Mouse (Mus musculus) embryo, embryonic 10 days (tissue): ENCODE data around the gene Mex3d.

ENCODE experiments used
- DNase-seq: peaks from one replicate; pipeline ENCODE4 v3.0.0-alpha.2; 2015; ENCODE audit warnings: low spot score

Mex3d gene

DNA sequence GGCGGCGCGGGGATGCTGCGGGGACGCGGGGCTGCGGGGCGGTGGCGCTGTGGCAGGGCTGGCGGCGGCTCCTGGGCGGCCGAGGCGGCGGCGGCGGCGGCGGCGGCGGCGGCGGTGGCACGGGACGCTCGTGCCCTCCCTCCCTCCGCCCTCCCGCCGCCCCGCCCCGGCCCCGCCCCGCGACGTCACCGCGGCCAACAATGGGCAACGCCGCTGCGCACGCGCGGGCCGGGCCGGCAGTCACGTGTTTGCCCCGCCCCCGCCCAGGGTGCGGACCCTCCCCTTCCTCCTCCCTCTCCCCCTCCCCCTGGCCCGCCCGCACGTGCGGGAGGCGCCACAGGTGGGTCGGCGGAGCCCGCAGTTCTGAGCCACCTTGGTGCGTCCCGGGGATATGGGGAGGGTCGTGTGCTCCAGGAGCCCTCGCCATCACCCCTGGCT lies at the start of gene Mex3d:
Mex3d (minus strand) TSS at position 138 of the 438 bp plus-strand sequence.
- peak; percentile 87 for DNase-seq

DNA sequence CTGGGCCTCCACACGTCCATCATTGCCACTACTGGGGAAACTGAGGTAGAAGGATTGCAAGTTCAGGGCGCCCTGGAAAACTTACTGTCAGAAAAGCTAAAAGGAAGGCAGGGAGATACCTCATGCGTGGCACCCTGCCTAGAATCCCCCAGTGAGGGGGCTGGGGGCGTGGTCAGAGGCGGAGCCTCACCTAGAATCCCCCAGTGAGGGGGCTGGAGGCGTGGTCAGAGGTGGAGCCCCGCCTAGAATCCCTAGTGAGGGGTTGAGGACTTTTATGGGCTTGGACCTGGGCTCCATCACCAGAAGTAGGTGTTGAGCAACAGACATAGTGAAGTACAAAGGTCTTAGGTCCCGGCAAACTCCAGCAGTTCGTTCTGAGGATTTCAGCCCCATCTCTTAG lies 48.8 kb upstream of the Mex3d start:
- DNase-seq, result no peak

DNA sequence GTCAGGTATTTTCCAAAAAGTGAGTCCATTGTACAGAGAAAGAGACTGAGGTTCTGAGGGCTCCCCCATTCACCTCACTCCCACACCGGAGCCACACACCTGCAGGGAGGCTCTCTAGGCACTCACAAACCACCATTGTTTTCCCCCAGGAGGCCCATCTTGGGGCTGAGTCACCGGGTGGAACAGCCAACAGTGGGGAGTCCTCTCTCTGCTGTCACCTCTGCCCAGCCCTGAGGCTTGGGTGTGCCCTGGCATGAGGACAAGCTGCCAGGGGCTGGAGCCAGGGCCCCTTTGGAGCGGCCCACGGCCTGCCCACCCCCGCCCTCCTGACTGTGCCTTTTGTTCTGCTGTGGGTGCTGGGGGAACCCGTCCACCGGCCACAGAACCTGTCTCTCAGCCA lies 48.3 kb upstream of the Mex3d start:
- no peak for DNase-seq

DNA sequence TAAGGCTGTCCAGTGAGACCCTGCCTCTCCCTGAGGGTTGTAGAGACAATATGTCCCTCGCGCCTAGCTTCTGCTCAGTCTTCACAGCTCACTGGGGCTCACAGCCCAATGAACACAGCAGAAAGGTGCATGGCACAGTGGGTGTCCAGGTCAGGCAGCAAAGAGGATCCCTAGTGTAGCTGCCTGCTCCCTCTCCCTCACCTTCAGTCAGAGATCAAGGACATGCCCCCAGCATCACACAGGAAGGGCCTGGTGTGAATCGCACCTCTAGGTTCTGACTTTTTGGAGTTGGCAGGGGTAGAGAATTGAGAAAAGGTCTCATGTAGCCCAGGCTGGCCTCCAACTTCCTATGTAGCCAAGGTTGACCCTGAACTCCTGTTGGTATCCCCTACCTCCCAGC lies 47.4 kb upstream of the Mex3d start:
- no peak for DNase-seq

DNA sequence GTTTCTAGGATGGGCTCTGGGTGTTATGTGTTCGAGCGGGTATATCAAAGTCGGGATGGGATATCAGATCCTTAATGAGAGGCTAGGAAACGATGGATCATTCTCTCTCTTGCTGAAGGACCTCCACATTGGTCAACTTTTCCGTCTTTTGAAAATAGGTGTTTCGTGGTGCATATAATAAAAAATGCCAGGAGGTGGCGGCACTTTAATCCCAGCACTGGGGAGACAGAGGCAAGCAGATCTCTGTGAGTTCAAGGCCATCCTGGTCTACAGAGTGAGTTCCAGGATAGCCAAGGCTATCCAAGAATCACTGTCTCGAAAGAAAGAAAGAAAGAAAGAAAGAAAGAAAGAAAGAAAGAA lies 46.8 kb upstream of the Mex3d start:
- no peak for DNase-seq

DNA sequence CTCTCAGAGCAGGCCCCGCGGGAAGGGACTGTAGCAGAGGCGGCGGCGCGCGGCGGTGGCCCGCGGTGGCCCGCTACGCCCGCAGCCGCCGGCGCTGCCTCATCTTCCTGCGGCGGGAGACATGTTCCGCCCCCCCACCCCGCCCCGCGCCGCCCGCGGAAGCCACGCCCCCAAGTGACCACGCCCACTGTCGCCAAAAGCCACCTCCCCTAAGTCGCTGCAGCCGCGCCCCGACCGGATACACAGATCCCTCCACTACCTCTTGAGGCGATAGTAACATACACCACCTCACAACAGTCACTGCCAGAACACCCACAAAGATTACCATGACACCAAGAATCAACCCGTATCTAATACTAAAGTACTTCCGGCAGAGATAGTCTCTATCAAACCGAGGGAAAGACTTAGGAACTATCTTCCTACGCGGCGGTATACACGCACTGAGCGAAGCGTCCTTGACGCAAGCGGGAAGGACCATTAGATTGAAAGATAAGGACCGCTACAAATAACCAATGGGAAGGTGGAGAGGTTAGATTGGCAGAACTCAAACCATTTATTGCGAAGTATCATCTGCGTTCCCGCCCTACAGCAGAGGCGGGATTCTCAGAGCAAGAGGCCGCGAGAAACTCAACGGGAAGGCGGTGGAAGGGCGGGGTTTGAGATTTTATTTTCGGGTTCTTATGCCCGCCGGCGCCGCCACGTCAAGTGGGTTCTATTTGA lies 46.2 kb upstream of the Mex3d start, which contains the start of gene Tcf3:
Tcf3 (minus strand) TSS at position 135 of the 720 bp plus-strand sequence.
- DNase-seq, result peak; percentile 96

DNA sequence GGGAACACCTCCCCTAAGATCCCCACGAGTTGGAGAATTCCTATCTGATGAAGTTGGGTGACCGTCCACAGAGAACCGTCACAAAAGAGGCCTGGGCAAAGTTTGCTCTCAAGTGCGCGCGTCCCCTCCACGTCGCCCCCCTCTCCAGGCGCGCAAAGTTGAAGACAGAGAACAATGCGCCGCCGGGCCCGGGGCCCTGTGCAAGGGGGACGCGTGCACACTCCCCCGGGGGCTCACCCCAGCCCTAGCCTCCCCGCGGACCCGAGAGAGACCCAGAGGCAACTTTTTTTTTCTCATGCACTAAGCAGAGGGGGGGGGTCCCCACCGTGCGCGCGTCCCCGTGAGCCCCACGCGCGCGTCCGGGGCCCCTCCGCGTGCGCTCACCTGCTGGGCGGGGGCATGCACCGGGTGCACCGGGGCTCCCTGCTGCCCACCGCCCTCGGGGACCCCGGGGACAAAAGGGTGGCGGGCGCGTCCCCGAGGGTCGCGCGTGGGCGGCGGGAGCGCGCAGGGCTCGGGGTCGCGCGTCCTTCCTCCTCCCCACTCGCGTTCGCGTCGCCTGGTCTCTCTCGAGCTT lies 45.6 kb upstream of the Mex3d start:
- peak; percentile 66 for DNase-seq

DNA sequence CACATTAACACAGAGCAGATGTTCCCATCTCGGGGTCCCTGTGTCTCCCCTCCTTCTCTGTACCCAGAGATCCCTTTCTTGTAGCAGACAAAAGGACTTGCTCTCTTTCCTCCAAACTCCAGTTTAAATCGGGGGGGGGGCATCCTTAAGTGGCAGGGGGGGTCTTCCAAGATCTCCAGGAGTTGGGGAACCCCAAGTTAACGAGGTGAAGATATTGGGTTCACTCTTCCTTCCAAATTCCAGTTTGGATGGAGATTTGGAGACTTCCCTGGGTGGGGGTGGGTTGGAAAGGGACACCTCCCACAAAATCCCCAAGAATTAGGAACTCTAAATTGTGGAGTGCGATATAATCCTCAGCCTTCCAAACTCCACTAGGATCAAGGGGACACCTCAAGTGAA lies 44.9 kb upstream of the Mex3d start:
- no peak for DNase-seq

DNA sequence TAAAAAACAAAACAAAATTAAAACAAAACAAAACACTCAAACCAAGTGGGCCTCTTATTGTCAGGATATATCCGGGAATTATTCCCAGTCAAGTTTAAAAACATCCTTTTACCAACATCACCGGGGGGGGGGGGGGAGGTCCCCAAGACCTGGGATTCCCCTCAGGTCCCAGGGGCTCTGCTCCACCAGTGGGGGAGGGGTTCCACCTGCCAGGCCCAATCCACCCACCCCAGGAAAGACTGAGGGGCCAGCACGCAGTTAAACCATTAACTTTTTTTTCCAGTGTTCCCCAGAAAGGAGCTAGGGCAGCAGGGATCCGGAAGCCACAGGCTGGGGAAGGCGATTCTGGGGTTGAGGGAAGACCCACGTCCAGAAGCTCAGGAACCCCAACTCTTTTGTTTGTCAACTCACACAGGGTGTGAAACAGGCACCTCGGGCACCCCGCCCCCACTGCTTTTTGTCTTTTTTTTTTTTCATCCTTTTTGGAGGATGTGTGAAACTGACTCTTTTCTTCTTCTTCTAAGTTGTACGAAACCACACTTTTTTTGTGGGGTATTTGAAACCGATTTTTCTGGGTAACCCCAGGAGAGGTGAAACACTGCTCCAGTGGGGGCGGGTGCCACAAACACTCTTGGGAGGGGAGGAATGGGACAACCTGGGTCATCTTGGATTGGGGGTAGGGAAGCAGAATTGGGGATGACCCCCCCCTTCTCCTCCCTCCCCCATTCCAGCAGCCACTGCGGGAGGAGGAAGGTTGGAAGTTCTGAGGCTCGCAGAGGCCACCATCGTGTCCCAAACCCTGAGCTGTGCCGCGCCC lies 44.3 kb upstream of the Mex3d start:
- no peak for DNase-seq

DNA sequence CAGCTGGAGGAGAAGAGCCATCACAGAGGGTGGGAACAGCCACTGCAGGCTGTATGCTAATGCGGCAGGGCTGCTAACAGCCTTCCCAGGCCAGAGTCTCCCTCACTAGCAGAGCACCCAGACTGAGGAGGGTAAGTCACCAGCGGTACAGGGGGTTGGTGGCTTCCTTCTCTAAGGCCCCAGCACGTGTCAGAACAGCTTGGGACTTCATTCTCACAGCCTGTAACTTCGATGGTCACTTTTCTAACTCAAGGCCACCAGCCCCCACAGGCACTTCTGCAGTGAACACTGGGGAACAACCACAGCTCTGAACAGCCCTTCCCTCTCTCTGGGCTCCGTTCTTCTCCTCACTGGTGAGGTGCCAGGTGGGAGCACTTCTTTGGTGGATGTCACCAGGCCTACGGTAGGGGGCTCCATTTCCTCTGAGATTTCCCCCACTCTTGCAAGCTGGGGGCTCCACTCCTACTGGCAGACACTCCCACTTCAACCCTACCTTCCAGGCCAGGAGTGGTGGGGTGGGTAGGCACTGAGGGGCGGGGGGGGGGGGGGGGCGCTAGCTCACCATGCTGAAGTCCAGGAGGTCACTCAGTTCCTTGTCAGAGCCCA lies 43.0 kb upstream of the Mex3d start:
- DNase-seq, result no peak

DNA sequence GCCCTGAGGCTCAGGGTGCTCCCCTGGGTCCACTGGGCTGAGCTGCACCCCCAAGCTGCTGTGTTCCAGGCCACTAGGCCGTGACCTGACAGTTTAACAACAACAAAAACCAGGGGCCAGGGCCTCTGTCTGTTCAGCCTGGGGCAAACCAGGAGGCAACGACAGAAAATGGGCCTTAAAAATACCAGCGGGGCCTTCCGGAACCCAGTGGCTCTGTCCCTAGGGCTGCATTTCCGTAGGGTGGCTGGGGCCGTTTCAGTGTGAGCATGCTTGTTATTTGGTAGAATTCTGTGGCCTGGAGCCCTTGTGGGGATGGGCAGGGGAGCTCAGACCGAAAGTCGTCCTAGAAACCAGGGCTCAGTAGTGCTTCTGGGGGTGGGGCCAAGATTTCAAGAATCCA lies 42.3 kb upstream of the Mex3d start:
- DNase-seq, result no peak

DNA sequence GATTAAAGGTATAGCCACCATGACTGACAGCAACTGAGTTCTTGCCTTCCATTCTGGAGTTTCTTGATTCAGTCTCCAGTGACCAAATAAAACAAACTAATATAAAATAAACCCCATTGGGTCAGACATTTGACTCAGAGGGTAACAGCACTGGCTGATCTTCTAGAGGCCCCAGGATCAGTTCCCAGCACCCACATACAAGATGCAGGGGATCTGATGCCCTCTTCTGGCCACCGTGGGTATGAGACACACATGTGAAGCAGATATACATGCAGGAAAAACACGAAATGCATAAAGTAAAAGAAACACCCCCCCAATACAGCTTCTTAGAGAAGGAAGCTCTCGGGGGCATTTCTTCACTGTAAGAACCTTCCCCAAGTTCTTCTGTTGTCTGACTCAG lies 37.6 kb upstream of the Mex3d start:
- no peak for DNase-seq

DNA sequence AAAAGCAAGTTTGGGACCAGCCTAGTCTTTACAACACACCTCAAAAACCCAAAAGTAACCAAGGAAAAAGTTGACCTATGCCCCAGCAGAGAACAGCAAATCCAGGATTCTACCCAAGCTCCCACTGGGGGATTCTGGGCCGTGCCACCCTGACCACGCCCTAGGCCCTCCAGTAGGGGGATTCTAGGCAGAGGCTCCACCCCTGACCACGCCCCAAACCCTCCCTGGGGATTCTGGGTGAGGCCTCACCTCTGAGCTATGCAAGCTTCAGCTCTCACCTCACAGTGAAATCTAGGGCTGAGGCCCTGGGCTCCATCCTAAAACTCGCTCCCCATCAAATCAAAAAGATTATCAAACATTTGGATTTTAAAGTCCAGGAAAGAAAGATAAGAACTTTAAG lies 36.1 kb upstream of the Mex3d start:
- no peak for DNase-seq

DNA sequence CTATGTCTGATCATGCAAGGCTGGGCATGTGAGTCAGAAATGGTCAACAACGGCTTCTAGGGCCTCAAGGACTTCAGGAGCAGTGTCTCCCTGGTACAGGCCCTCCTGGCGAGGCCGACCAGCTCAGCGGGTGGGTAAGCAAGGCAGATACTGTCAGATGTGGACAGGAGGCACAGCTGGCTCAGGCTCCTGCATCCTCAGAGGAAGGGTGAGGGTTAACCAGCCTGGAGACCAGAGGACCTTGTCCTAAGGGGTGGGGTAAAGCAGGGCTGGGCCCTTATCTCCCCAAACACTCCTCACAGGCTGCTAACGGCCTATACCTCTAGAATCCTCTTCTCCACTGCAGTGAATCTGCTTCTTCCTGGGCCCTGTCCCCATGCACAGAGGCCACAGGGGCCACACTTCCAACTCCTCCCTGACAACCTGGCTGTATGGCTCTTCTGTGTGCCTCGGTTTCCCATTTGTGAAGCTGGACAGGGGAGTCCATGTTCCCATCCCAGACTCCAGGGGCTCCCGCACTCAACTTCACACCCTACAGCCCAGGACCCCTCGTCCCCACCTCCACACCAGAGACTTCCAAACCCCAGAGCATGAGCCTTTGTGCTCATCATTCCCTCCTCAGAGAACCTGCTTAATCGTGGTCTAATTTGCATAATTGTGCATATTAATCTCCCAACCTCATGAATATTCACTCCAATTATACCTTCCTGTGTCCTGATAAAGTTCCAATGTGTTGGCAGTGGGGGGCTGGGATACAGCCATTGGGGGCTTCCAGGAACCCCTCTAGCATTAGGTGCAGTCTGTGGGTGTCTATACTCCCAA lies 34.4 kb upstream of the Mex3d start:
- DNase-seq, result no peak

DNA sequence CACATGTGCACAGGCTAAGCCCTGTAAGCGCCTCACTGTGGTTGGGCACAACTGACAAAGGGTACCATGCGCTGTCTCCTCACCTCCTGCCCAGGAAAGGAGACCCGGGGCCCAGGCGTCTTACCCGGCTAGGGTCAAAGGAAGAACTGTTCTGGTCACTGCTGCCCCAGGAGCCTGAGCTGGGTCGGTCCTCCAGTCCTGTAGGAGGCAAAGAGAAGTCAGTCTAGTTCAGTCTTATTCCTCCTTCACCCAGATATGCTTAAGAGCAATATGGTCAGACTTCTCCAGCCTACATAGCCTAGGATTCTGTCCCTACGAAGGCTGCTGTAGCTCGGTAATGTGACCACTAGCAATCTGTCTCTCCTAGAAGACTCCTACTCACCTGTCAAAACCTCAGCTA lies 33.7 kb upstream of the Mex3d start:
- no peak for DNase-seq

DNA sequence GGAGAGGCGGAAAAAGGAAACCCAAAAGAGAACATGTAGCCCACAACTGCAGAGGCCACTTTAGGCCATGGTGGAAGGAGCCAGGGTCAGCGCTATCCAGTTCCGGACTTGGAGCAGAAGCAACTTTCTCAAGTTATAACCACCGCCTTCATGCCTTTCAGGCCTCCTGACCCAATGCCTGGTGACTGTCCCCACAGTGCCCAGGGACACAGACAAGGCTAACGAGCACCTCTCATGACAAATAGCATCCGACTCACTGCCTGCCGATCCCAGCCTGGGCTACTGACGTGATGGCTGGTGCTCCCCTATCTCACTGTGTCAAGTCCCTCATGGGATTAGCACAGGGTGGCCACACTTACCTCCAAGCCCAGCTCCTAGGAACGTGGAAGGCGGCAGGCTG lies 33.3 kb upstream of the Mex3d start:
- DNase-seq, result no peak

DNA sequence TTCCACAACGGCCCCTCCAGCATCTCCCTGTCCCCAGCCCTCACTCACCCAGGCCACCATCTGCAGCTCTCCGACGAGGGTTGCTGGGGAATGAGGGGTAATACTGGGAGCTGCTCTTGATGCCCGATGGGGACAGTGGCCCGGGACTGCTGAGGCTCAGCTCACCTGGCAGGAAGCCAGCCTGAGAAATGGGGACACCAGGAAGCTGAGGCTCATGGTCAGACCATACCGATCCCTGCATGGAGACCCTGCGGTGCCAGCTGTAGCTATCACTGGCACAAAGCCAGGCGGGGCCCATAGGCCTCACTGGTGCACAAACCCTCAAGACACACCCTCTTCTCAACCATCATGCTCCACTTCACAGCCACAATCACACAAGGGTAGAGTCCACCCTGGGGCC lies 32.0 kb upstream of the Mex3d start:
- DNase-seq, result no peak

DNA sequence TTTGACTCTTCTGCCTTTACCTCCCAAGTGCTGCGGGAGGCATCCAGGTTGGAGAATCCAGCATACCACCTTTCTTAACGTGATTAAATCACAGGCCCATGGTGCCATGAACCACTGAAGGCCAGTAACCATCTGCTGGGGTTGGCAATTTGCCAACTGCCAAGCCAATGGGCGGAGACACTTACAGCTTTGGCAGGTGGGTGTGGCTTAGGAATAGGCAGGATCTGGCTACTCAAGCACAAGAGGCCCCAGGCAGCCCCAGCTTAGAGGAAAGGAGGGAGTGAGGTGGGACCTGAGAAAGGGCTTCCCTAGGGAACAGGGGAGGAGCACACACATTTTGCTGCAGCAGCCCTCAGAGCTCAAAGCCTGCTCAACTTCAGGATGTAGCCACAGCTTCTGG lies 30.9 kb upstream of the Mex3d start:
- no peak for DNase-seq

DNA sequence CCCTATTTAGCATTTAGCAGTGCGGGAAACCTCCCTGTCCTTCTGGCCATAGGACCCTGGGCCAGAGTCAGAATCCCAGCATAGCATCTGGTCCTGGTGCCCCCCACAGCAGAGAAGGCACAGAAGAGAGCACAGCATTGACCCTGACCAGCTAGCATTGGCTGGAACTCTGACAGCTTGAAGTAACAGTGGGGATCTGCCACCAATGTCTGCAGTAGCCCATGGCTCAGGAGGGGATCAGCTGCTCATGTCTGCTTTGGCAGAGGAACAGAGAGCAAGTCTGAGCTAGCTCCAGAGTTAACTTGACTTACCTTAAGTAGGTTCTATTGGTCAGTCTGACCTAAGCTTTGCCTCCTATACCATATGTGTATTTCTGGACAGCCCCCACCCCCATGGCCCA lies 30.4 kb upstream of the Mex3d start:
- no peak for DNase-seq

DNA sequence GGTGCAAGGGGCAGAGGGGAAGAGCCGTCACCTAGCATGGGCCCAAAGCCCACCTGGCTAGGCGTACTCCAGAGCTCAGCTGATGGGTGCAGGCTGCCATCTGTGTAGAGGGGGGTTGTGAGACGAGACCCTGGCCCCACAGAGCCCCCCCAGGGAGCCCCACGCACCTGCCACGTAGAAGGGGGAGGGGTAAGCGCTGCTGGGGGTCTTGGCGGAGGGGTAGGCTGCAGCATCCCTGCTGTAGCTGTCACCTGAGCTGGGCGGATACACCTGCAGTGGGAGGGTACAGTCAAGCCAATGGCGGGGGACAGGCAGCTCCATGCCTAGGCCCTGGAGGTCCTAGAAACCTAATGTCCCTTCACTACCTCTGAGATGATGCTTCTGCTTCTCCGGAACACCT lies 29.9 kb upstream of the Mex3d start:
- no peak for DNase-seq

DNA sequence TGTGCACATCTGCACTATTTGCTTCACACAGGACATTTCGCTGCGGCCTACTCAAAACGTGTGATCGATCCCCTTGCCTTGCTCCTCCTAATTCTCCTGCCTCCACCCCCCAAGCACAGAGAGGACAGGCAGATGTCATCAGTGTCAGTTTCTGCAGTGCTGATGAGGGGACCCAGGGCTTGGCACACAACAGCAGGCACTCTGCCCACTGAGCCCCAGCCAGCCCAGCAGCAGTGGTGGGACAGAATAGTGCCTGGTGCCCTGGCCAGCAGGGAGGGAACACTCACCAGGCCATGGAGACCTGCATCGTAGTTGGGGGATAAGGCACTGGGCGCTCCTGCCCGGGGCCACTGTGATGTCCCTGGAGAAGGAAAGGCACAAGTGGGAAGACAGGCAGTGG lies 28.1 kb upstream of the Mex3d start:
- no peak for DNase-seq
